Mouse (Mus musculus) lung, embryonic 16.5 days (tissue): ENCODE measurements around the gene Mettl24. TPM values are rescaled to one million over a fixed set of nuclear protein-coding genes. Genes with fewer than 3 reads are reported as not detected.

Experiments used
- ATAC-seq: fragments of 200-750 bp; cut with Nextera tagmentation; 2 replicates; pipeline ENCODE4 v1.8.0; 2017; ENCODE audit warnings: low read depth, mild to moderate bottlenecking, moderate library complexity
- H3K27ac ChIP-seq: fragments of 300-500 bp; sonication (generic); 2 replicates; pipeline ENCODE4 v1.5.1; 2014; ENCODE audit warnings: mild to moderate bottlenecking, control low read depth, low read length
- H3K27me3 ChIP-seq: fragments of 300-500 bp; sonication (generic); 2 replicates; pipeline ENCODE4 v1.6.1; 2014; ENCODE audit warnings: low read depth, low read length, mixed read lengths; ENCODE audit not compliant: control insufficient read depth, insufficient read depth
- H3K36me3 ChIP-seq: fragments of 300-500 bp; sonication (generic); 2 replicates; pipeline ENCODE4 v1.6.1; 2014; ENCODE audit warnings: low read length; ENCODE audit not compliant: control insufficient read depth, insufficient read depth
- H3K4me1 ChIP-seq: fragments of 300-500 bp; sonication (generic); replicated peaks from 2 replicates; pipeline ENCODE4 v1.6.1; 2014; ENCODE audit warnings: low read length, mixed read lengths; ENCODE audit not compliant: control insufficient read depth, insufficient read depth
- H3K4me2 ChIP-seq: fragments of 300-500 bp; sonication (generic); 2 replicates; pipeline ENCODE4 v1.6.1; 2014; ENCODE audit warnings: low read depth, low read length, control low read depth
- H3K4me3 ChIP-seq: fragments of 300-500 bp; sonication (generic); 2 replicates; pipeline ENCODE4 v1.5.1; 2014; ENCODE audit warnings: mild to moderate bottlenecking, low read length, control low read depth
- H3K9ac ChIP-seq: fragments of 300-500 bp; sonication (generic); 2 replicates; pipeline ENCODE4 v1.6.1; 2014; ENCODE audit warnings: low read length, control low read depth
- H3K9me3 ChIP-seq: fragments of 300-500 bp; sonication (generic); 2 replicates; pipeline ENCODE4 v1.6.1; 2016; ENCODE audit warnings: low read length; ENCODE audit not compliant: control insufficient read depth
- WGBS: fragments of 180-500 bp; shearing (Covaris S2); extraction: QIAGEN DNeasy Blood & Tissue Kit; methylation state at CpG from one replicate; pipeline ENCODE4 v1.1.7; 2014; 5-methylcytosine and 5-hydroxymethylcytosine counted together
- polyA plus RNA-seq: library from polyadenylated mRNA; unstranded; fragments of >200 nt; fragmentation: Nextera tagmentation; extraction: Ambion mirVana; gene quantifications from 2 replicates; pipeline ENCODE4 v1.2.1, GENCODE M21; 2015

Gene Mettl24
- polyA plus RNA-seq, 1 experiment from 2014 or later, result 3.7 TPM

DNA sequence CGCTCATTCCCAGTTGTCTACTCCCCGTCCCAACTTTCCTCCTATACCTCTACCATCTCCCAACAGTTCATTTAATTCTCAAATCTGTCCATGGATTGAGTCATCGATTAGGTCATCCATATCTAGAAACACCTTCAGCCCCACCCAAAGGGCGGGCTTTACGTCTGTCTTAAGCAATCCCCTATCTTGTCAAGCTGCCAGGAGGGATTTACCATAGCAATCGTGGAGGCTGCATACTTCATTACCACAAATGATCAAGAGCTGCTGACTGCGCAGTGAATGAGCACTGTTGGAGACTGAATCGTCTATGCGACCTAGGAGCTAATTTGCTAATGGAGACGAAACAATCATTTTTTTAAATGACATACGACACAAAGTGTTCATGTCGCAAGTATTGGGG lies 34.3 kb upstream of the Mettl24 start:
- Histone ChIP-seq H3K4me2 (no peak overlapping the region), H3K9ac (no peak overlapping the region), H3K27me3 (no peaks in the 10 kb centered on the region), H3K4me1 (0 out of 2 replicates have a peak, but pooled peaks cover 4% of the 10 kb centered on the region), H3K4me3 (no peak overlapping the region), H3K36me3 (no peaks in the 10 kb centered on the region), H3K9me3 (no peaks in the 10 kb centered on the region), H3K27ac (no peak overlapping the region)
- WGBS, result 79% methylated on average over 12 of the region's 12 CpGs
- no peak for ATAC-seq

DNA sequence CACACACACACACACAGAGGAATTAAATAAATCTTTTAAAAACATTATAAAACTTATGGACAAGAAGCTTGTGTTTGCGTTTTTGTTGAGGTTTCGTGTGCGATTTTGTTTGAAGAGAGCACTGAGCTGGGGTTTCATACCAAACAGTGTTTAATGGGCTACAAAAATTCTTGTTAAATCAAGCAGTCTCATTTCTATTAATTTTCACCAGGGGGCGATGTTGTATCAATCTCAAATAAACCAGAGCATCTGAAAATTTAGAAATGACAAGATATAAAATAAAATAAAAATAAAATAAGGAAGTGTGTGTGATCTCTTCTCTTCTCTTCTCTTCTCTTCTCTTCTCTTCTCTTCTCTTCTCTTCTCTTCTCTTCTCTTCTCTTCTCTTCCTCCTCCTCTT lies 33.4 kb upstream of the Mettl24 start:
- Histone ChIP-seq H3K9ac (no peak overlapping the region), H3K9me3 (no peaks in the 10 kb centered on the region), H3K4me2 (no peak overlapping the region), H3K27me3 (no peaks in the 10 kb centered on the region), H3K36me3 (no peaks in the 10 kb centered on the region), H3K4me3 (no peak overlapping the region), H3K27ac (no peak overlapping the region), H3K4me1 (no peaks in the 10 kb centered on the region)
- no peak for ATAC-seq
- WGBS, result 13% methylated on average over 4 of the region's 4 CpGs

DNA sequence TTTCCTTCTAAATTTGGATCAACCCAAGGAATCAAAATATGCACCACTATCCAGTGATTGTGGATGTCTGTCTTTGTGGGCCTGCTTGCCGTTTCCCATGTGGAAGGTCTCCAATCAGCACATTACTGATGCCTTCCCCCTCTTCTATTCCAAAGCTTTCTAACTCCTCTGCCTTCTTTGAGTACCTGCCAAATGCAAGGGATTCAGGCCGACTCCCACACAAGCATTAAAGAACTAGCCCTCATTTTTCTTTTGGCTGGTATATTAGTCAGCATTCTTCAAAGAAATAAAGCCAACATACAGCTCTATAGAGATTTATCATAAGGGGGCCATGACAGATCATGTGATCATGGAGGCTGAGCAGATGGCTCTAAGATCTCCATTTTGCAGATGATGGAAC lies 31.4 kb upstream of the Mettl24 start:
- Histone ChIP-seq H3K4me1 (no peaks in the 10 kb centered on the region), H3K4me3 (no peak overlapping the region), H3K36me3 (no peaks in the 10 kb centered on the region), H3K9me3 (no peaks in the 10 kb centered on the region), H3K4me2 (no peak overlapping the region), H3K9ac (no peak overlapping the region), H3K27ac (no peak overlapping the region), H3K27me3 (no peaks in the 10 kb centered on the region)
- no peak for ATAC-seq
- 42% methylated on average over 2 of the region's 2 CpGs for WGBS

DNA sequence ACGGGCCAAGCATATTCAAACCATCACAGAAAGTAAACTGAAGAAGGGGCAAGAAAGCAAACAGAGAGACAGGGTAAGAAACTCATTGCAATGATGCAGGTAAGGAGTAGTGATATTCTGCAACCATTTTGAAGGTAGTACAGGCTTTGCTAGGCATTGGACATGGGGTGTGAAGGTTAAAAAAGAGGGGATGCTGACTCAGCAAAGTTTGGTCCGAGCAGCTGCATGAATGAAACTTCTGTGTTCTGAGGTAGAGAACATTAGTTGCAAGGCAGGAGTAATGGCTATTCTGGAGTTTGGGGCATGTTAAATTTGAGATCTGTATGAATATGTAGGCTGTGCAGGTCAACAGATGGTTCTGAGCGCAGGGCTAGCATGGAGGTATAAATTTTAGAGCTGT lies 17.8 kb upstream of the Mettl24 start:
- Histone ChIP-seq H3K4me1 (no peaks in the 10 kb centered on the region), H3K9me3 (no peaks in the 10 kb centered on the region), H3K27ac (no peak overlapping the region), H3K4me2 (no peak overlapping the region), H3K4me3 (no peak overlapping the region), H3K36me3 (no peaks in the 10 kb centered on the region), H3K27me3 (no peaks in the 10 kb centered on the region), H3K9ac (no peak overlapping the region)
- WGBS, result 68% methylated on average over 3 of the region's 3 CpGs
- ATAC-seq, result no peak

DNA sequence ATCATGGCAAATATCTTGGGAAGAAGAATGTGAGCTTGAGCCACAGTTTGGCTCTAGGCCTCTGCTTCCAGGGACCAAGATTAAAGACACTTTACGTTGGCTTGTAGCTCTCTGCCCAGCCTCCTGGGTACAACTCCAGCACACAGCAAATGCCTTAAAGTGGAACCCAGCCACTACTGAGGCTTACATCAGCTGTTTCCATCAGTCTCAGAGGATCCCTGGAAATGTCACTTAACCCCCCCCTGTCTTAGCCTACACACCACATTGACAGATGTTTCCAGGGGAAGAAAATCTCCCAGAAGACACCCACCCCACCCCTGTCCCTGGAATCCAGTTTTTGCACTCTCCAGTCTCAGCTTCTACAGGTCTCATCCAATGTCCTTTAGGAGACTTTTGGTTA lies 16.1 kb upstream of the Mettl24 start:
- Histone ChIP-seq H3K4me2 (no peak overlapping the region), H3K4me1 (no peaks in the 10 kb centered on the region), H3K9me3 (no peaks in the 10 kb centered on the region), H3K9ac (no peak overlapping the region), H3K4me3 (no peak overlapping the region), H3K27ac (no peak overlapping the region), H3K36me3 (no peaks in the 10 kb centered on the region), H3K27me3 (no peaks in the 10 kb centered on the region)
- ATAC-seq, result no peak
- WGBS, result 83% methylated on average over 1 of the region's 1 CpGs

DNA sequence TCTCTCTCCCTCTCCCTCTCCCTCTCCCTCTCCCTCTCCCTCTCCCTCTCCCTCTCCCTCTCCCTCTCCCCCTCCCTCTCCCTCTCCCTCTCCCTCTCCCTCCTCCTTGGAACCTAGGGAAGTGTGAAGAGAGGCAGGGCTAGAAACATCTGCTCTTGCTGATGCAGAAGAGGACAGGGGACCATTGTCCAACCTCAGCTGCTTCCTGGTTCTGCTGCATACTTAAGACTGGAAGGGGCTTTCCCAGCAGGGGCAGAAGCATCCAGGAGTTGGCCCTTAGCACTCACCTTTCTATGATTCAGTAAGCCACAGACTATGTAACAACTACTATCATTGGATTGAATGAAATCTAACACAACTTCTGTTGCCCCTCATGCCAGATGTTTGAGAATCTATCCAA lies 14.4 kb upstream of the Mettl24 start:
- Histone ChIP-seq H3K4me1 (no peaks in the 10 kb centered on the region), H3K36me3 (no peaks in the 10 kb centered on the region), H3K4me2 (no peak overlapping the region), H3K9ac (no peak overlapping the region), H3K9me3 (no peaks in the 10 kb centered on the region), H3K4me3 (no peak overlapping the region), H3K27me3 (no peaks in the 10 kb centered on the region), H3K27ac (no peak overlapping the region)
- no peak for ATAC-seq

DNA sequence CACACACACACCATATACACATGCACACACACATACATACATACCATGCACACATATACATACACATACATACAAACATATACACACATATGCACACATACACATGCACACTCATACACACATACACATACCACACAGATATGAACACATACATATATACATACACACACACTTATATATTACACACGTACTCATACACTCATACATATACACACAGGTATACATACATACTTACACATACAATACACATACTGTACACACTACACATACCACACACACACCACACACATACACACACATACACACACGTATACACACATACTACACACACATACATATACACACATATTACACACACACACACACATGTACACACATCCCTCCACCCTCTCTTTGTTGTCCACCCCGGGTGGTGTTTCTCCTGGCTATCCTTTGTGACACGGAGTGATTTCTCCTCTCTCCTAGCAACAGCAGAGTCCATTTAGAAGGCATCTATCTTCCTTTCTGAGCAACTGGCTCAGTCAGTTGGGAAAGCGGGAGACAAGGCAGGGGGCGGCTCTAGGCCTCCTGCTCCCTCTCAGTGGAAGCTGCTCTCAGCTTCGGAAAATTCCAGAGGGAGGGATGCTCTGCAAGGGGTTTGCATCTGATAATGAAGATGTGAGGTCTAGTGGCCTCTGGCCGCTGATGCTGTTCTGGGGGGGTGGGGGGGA lies 10.3 kb upstream of the Mettl24 start:
- H3K9me3 ChIP-seq, result no peaks in the 10 kb centered on the region
- no peaks in the 10 kb centered on the region for H3K36me3 ChIP-seq
- H3K9ac ChIP-seq, result no peak overlapping the region
- no peak overlapping the region for H3K4me2 ChIP-seq
- no peaks in the 10 kb centered on the region for H3K27me3 ChIP-seq
- H3K4me1 ChIP-seq, result no peaks in the 10 kb centered on the region; the same call in 1 of the 2 replicates
- no peak overlapping the region for H3K4me3 ChIP-seq
- ATAC-seq, result no peak
- WGBS, result 57% methylated on average over 8 of the region's 8 CpGs
- no peak overlapping the region for H3K27ac ChIP-seq

DNA sequence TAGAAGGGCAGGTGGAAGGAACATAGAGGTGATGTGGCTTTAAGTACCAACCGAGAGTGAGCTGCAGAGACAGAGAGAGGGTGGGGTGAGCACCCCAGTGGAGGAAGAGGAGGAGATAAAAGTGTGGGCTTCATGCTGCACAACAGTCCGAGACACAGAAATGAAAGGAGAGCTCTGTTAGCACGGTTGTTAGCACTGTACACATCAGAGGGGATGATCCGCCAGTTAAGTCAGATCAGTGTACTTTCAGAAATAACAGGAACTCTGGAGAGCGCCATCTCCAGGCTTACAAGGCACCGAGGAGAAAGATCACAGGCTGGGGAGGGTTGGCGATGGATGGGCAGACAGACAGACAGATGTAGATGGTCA lies 9.8 kb upstream of the Mettl24 start:
- 48% methylated on average over 7 of the region's 7 CpGs for WGBS
- no peak overlapping the region for H3K4me2 ChIP-seq
- no peak overlapping the region for H3K4me3 ChIP-seq
- no peak for ATAC-seq
- no peaks in the 10 kb centered on the region for H3K36me3 ChIP-seq
- H3K27ac ChIP-seq, result no peak overlapping the region
- no peaks in the 10 kb centered on the region for H3K27me3 ChIP-seq
- no peak overlapping the region for H3K9ac ChIP-seq
- no peaks in the 10 kb centered on the region; the same call in 1 of the 2 replicates for H3K4me1 ChIP-seq
- H3K9me3 ChIP-seq, result no peaks in the 10 kb centered on the region

DNA sequence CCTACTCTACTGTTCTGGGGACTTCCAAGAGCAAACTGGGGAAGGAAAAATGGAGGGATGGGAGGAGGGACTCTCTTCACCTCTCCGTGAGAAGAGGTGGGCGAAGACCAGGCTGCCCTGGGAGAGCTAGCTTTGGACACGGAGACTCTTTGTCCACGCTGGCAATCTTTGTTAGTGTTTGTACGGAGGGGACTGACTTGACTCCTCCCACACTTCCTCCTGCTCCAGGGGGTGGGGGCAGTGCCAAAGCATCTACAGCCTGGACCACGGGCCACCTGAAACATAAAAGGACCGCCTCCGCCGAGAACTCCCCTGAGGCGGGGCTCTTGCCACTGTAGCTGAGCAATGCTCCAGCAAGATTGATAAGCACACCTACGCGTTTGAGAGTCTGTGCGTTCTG lies 8.9 kb upstream of the Mettl24 start:
- no peaks in the 10 kb centered on the region for H3K9me3 ChIP-seq
- H3K4me2 ChIP-seq, result peak overlapping the region; percentile 56
- WGBS, result 5% methylated on average over 13 of the region's 13 CpGs
- H3K4me3 ChIP-seq, result peak overlapping the region; percentile 36
- H3K36me3 ChIP-seq, result no peaks in the 10 kb centered on the region
- peak overlapping the region; percentile 40; the same call in 1 of the 2 replicates for H3K9ac ChIP-seq
- no peak overlapping the region for H3K27ac ChIP-seq
- no peaks in the 10 kb centered on the region for H3K27me3 ChIP-seq
- H3K4me1 ChIP-seq, result no peaks in the 10 kb centered on the region; the same call in 1 of the 2 replicates
- ATAC-seq, result peak; percentile 66

DNA sequence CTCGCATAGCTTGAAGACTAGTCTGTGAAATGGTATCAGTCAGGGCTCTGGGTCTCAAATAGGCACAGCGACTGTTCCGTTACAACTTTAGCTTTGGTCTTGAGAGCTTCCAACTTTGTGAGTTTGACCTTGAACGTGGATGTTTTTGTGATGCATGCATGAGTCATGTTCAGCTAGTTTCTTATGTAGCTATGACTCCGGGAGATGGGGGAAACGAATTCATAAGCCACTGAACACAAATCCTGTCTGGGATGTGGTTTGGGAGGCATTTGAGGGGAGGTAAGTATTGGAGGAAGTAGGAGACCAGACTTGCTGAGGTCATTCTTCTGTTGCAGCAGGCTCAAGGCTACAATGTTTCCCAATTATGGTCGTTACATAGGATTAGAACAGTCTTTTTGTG lies 7.2 kb upstream of the Mettl24 start:
- H3K27ac ChIP-seq, result no peak overlapping the region
- 83% methylated on average over 7 of the region's 7 CpGs for WGBS
- no peak overlapping the region for H3K4me3 ChIP-seq
- H3K9me3 ChIP-seq, result no peaks in the 10 kb centered on the region
- H3K36me3 ChIP-seq, result no peaks in the 10 kb centered on the region
- no peak for ATAC-seq
- no peak overlapping the region for H3K4me2 ChIP-seq
- H3K9ac ChIP-seq, result no peak overlapping the region
- no peaks in the 10 kb centered on the region for H3K27me3 ChIP-seq
- H3K4me1 ChIP-seq, result no peaks in the 10 kb centered on the region; the same call in 1 of the 2 replicates
